Mouse (Mus musculus) kidney, postnatal 25 days (tissue): ENCODE measurements at regions not wholly inside any gene's neighbourhood (a gene's known extent, or its start where the extent isn't known, plus 50 kb on each side); places are given as distances from the start of the nearest gene placed in this dataset.

Experiments
- DNase-seq, 2 experiments: peaks; one replicate each; pipeline ENCODE4 v3.0.0; 2021; ENCODE audit warnings: mixed read lengths in 2 of 2

DNA sequence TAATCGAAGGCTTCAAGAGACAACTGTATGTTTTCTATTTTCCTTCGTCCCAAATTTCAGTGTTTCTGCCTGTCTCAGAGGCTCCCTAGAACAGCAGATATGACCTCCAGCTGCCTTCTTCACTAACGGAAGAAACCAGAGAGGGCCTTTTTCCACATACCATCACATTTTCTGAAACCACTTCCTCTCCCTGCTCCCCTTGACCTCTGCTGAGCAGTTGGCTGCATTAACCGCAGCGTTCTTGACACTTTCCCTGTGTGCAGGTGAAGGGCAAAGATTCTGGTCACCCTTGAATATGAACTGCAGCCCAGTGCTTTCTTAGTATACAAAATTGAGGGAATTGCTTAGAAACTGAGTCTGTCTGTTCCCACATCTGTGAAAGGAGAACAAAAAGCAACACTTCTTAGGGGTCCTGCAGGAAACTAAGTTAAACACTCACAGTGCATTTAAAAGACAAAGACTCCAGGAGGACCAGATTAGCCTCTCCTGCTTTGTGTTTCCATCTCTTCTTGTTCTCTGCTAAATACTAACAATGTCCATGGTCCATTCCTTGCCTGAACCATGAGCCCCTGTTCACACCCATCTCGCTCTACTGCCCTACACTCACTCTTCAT lies 98.4 kb downstream of the Akap11 start:
- DNase-seq = no peak

DNA sequence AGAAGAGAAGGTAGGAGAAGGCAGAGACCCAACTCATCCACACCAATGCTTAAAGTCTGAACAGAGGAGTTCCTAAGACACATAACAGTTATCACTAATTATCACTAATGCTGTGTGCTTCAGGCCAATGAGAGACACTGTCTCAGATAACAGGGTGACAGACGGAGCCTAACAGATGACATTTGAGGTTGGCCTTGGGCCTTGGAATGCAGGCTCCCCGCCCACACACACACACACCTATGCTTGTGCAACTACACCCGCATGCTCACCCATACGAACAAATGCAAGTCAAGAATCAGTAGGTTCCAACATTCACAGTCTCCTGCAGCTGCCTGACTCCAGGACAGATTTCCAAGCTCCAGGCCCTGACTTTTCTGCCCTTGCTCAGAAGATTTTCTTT lies 100.0 kb downstream of the Akap11 start:
- no peak for DNase-seq

DNA sequence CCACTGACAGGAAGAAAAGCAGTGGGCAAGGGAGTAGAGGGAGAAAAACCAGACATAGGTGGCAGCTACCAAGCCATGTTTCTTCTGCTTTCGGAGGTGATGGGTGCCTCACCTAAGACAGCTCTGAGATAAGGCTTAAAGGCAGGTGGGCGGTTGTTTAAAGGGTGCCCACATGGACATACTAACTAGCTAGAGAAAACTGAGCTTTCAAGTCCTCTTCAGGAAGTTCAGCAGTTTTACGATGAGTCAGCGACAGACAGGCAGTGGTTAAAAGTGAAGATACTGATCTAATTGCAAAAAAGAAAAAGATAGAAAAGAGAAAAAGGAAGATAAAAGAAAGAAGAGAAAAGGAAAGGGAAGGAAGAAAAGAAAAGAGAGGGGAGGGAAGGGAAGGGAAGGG lies 100.6 kb downstream of the Akap11 start:
- no peak for DNase-seq

DNA sequence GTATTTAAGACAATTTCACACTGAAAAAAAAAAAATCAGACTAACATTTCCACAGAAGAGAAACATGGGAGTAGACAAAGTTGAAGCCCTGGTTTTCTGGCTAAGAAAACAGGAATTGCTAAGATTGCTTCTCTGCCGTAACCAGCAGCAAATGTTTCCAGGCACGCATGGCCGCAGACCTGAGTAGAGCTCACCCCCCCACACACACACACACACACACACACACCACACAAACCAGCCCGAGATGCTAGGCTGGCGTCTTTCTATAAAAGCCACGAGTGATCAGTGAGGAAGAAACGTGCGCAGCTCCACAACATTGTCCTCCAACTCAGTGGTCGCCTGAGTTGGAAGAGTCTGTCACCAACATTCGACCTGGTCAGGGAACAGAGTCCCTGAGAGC lies 101.0 kb downstream of the Akap11 start:
- DNase-seq = no peak

DNA sequence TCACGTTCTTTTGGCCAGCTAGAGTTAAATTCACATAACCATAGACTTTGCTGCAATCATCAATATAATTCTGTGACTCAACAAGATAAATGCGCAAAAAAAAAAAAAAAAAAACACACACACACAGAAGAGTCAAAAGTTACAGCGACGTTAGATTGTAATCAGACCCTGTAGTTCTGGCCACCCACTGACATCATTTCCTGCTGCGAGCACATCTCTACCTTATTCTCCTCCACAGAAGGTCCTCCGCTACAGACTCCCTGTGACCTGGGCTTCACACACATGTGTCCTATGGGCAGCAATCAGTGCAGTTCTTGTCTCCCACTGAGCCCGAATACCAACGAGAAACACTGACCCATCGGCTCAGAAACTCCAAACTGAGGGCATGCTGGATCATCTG lies 101.9 kb downstream of the Akap11 start:
- no peak for DNase-seq

DNA sequence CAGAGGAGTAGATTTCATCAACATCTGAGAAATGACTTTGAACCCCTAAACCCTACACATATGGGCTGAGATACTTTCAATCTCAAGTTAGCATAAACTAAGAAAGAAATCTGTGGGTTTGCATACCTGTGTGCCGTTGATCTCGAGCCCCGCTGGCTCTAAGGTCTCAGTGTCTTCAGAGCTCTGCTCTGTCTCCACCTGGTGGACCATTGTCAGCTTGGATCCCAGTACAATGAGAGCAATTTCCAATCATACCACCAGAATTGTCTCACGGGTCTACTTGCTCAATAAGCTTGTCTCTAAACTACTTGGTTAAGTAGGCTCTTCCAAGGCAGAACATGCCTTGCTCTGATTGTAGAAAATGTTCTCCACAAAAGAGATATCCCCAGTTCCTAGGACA lies 102.5 kb downstream of the Akap11 start:
- DNase-seq = peak in 1 of 2 experiments; percentile 18

DNA sequence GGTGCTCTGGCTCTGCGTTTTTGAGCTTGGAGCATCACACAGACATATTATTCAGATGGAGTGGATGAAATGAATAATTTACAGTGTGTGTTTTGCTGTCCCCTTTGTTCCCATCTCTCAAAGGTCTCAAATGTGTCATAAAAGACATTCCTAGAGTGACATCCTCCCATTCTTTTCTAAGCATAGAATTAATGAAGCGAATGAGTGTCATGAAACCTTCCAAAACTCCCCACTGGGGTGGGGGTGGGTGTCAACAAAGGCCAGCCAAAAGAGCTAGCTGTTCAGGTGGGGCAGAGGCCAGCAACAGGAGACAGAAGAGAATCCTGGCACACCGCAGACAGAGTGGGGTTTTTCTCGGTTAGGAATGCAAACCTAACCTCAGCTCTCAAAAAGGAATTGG lies 104.1 kb downstream of the Akap11 start:
- DNase-seq = no peak

DNA sequence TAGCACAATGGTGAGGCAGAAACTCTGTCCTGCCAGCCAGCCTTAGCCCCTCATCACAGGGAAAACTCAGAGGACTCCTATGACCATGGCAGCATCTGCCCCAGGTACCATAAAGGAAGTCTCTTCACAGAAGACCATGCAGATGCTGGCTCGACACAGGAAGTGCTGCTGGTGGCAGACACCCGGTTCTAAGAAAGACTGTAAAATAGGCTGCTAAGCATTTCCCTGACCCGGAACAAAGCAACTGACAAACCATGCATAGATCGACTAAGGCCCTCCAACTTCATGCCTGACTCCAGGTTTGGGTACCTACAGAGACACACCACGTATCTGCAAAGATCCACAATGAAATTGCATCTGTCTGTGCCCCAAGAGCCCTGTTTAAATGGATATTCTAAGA lies 104.7 kb downstream of the Akap11 start:
- DNase-seq = no peak

DNA sequence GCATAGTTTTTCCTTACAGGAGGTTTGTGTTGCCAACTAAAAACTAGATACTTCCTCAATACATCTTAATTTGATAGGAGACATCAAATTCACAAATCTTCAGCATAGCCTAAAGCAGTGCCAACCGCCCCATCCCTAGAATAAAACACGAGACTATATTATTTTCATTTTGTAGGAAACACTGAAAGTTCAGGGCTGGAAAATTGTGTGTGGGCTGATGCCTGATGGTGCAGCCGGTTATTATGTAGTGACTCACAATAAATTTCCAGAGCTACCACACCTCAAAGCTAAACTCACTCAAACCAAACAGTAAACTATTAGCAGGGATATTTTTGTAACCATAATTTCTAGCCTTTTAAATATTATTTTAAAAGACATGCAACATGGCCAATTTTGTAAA lies 105.2 kb downstream of the Akap11 start:
- DNase-seq = no peak

DNA sequence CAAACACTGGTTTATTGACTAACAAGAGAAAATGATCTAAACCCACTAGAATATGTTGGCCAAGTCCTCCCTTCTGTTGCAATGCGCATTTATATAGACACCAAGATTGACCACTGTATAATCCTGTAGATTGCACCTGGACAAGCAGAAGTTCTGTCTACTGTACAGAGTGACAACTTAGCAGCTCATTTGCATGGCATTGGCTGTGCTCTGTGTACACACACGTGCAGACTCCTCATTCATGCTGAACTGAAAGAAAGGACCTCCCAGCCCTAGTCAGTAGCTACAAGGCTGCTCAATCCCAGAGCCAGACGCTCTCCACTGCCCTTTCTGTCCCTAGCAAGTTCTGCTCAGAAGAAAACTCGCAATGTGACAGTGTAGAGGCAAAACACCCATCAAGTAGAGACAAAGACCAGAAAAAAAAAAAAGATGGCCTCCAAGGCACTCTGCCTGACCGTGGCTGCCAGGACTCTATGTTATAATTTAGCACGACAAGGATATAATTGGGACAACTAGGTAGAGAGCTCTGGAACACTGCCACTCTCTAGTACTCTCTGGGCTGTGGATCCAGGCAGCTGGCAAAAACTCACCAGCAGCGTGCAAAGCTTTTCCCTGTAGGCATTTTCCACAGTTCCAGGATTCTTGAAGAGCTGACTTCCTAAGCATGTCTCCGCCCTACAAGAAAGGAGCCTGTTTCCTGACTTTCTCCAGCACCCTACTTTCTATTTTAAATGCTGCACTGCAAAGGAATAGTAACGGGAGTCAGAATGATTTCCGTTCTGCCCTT lies 108.2 kb downstream of the Akap11 start:
- DNase-seq = peak in 1 of 2 experiments; percentile 12

DNA sequence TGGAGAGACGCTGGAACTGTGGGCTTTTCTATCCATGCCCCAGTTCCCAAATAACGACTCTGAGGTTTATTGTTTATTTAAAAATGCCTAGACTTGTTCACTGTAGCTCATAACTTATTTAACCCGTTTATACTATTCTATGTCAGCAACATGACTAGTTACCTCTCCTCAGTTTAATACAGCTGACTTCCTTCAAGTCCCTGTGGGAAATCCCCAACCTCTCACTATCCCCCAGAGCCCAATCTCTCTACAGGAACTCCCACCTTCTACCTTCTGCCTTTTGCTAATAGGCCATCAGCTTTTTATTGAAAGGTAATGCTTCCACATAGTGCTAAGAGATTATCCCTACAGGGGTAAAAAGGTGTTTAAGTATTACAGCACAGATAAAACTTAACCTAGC lies 109.5 kb downstream of the Akap11 start:
- DNase-seq = no peak

DNA sequence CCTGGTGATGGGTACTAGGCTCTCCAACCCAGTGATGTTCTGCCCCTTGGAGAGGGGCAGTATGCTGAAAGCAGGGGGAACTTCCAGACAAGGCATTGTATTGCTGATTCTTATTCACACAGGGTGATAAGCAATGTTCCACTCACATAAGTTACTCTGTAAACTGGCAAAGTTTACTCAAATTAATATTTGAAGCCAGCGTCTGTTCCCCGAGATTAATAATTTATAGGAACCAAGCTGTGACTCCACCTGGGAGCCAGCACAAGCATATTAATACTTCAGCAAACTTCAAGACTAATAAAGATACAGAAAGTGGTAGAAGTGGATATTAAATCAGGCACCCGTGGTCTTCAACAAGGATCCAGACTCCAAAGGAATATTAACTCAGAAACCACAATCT lies 114.0 kb downstream of the Akap11 start:
- no peak for DNase-seq

DNA sequence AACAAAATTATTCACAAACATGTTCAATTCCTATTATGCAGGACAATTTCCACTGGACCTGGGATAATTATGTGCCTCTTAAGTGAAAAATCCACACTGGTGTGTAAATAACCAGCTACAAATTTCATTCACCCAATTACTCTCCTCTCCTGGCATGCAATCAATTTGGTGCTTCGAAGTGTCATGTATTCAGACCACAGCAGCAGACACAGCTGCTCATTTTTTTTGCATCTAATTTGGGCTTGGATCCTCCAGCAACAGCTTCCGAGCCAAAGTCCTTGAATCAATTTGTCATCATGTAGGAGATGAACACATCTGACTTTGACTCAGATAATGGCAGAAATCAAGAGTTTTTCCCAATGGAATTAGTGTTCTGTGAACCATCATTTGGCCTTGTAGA lies 113.1 kb upstream of the Tnfsf11 start:
- DNase-seq = no peak

DNA sequence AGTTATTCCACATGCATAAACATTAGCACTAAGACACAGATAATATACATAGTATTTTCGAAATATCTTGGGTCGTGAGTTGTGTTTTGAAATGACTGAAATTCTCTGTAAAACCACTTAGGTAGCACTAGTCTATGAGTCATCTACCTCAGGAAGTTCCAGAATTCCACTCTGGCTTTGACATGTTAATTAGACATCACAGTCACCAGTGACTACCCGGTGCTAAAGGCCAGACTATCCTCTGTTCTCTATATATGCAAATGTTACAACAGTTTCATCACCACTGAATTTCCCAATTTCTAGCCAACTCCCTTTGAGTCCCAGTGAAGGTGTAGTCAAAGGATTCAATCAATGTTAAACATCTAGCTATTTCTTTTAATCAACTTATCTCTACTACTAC lies 112.3 kb upstream of the Tnfsf11 start:
- no peak for DNase-seq

DNA sequence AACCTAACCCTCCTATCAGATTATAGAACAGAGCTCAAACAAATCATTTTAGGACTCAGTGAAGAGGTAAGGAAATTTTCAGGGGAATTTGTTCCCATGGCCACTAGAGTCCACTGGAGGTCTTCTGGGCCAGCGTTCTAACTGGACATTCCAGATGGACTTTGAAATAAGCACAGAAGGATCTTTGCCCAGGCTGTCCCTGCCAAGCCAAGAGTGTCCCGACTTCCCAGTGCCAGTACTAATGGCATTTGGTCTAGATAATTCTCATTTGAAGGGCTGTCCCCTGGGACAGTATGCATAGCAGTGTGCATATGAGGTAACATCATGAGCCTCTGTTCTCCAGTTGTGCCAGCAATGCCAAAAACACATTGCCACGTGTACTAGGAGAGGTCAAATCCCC lies 97.7 kb upstream of the Tnfsf11 start:
- peak; percentile 17 to 42 for DNase-seq

DNA sequence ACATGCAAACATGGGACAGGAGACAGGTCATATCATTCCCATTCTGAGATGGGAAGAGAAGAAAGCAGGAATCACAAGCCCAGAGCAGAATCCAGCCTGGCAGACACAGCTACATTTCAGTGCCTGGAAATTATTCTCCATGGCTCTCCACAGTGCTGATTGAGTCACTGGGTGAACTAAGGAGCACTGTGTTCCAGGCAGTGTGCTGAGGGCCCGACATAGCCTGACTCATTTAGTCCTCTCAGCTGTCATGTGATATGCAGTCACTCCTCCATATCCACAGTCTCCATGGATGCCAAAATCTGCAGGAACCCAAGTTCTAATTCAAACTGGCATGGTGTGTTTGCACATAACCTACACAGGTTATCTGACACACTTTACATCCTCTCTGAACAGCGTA lies 90.1 kb upstream of the Tnfsf11 start:
- no peak for DNase-seq

DNA sequence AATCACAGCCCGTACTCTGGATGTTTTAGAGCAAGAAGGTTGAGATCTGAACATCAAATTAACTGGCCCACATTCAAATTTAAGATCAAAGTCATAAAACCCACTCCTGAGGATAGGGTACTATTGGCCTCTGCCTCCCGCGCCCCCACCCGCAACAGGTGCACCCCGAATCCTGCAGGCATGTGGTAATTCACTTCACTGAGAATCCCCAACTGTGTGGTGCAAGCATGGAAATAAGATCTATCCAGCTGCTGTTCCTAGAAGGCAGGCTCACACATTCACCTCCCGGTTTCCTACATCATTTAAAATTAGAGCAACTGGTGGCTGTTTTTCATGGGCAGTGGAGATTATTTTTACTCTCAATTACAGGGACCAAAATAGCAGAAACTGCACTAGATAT lies 87.8 kb upstream of the Tnfsf11 start:
- no peak for DNase-seq

DNA sequence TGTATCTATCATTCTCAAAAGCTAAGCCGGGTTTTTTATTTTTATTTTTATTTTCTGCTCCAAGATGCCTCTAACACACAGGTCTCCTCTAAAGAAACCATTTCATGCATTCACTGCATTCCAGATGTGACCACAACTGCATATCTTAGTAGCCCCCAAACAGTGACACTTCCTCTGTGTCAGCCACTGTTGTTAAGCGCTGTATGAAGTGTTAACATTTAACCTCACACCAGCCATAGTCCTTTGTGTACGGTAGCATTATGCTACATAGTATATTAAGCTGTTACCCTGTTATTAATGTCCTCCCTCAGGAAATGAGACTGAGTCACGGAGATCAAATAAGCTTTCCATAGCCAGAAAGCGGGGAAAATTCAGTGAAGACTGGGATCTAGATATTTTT lies 79.2 kb upstream of the Tnfsf11 start:
- DNase-seq = no peak

DNA sequence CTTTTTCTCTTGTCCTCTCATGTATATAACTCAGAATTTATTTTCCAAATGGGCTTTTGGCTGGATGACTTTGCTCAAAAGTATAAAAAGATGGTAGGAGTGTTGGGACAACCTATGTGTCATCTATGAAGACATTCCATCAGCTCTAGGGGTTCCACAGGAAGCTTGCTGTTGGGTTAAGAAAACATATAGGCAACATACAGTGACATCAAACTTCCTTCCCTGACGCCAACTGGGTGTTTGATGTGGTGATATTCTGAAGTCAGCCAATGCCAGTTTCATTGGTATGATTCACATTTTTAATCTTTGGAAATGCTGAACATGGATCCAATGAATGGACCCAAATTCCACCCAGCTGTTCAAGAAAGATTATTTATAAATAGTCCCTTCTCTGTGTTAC lies 76.5 kb upstream of the Tnfsf11 start:
- DNase-seq = no peak

DNA sequence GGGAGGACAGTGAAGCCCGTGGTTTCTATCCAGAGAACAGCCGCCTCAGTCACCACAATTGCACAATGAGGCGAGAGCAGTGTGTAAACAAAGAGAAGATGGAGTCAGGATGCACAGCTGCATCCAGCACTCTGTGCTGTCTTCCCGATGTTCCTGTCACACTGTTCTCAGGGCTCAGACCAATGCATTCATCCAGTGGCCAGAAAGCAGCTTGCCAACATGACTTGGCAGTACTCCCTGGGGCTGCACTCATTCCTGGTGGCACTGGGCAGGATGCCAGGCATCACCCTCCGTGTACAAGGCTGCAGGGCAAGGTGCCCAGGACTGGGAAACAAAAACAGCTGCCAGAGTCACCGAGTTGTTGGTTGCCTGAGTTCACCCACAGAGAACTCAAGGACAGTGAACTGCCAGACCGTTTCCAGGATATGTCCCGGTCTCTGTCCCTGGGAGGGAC lies 75.4 kb upstream of the Tnfsf11 start:
- peak; percentile 96 for DNase-seq

DNA sequence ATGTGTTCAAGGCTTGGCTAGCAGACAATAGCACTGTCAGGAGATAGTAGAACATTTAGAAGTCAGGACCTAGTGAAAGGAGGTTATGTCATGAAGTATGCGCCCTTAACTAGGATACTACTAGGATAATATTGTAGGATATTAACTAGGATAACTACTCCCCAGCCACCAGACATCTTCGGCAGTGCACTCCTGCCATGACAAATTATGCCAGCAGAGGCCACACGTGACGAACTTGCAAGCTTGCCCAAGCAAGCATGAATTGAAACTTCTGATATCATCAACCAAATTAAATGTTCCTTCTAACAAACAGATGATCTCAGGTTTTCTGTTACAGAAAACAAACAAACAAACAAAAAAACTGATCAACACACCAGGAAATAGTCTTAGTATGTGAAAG lies 72.2 kb upstream of the Tnfsf11 start:
- DNase-seq = peak; percentile 25 to 39

DNA sequence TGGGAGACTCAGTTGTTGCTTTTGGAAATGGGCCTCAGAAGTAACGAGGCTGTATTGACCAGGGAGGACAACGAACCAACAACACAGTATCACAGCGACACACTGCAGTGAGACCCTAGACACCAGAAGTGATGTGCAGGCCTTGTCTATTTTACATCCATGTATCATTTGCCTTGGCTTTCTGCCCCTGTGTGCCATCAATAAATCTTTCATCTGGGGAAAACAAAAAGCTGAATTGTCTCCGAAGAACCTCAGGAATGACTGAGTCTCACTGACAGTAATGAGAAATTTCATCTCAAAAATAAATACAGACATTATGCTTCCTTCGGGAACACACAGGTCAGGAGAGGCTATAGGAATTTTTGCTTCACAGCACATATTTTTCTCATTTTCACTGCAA lies 68.7 kb upstream of the Tnfsf11 start:
- no peak for DNase-seq

DNA sequence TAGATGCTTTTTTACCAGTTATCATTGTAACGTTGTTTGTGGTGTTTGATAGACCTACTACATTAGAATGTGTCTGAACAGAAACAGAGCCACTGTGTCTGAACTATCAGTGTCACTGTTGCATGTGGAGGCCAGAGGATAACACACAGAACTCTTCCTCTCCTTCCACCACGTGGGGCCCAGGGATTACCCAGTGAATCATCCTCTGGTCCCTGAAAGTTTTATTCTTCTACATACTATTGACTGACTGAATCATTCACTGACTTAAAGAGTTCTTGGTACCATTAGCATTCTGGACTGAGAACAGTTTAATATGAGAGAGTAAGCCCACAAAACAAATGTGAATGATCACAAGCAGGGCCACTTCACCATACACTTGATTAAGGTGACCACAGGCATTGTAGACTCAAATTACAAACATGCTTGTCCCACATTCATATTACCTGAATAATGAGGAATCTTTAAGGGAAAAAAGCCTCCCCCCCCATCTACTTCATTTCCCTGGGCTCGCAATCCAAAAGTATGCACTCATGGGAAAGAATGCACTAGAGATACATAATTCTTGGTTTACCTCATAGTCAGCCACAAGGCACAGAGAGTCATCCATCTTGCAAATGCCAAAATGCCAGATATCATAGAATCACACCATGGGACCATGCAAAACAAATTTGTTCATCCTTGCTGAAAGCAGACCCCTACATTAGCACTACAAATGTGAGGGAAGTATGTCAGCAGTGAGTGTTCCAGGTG lies 68.1 kb upstream of the Tnfsf11 start:
- DNase-seq = no peak

DNA sequence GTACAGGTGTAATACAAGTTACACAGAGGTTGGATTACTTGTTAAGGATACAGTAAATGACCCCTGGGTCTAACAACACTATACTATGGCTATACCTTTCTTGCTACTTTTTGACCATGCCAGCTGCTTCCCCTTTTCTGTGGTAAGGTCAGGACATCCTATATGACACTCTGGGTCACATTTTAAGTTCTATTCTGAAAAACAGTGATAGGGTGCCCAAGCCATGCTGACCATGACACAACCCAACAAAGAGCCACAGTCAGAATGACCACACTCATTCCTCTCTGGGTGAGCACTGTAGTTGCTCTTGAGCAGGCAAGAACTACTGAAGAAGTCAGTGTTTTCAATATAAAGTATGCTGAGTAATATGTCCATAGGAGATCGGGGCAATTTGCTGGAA lies 64.3 kb upstream of the Tnfsf11 start:
- no peak for DNase-seq
